Mouse (Mus musculus): Measurements from ENCODE around the gene Cc2d2b. TPM values are rescaled to one million over a fixed set of nuclear protein-coding genes. Genes with fewer than 3 reads are reported as not detected.
A peak's percentile ranks its signal among the peaks of the same experiment; 100 is the strongest.

The Cc2d2b gene
- polyA plus RNA-seq, 1 experiment from 2014 or later: 0.12 TPM

DNA sequence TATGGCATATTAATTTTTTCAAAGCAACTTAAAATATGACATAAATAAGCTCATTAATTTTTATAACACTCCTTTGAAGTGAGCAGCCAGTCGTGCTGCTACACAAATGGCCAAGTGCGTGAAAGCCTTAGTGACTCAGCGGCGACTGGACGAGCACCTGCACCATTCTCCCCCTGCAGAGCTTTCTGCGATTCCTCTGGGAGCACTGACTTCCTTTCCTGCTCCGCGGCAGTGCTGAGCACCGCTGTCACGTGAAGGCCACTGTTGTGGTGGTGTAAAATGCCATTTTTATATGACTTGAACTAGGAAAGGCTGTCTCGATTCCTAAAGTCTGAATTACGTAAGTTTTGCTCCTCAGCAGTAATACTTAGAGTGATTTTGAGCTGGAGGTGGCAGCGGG is 93.0 kb downstream of the Cc2d2b start:
- Histone ChIP-seq H3K4me2 (no peak overlapping the region), H3K36me3 (peaks cover 62% of the 10 kb centered on the region), H3K9me3 (no peaks in the 10 kb centered on the region), H3K4me3 (no peak overlapping the region), H3K27me3 (no peaks in the 10 kb centered on the region), H3K4me1 (no peaks in the 10 kb centered on the region), H3K9ac (no peak overlapping the region), H3K27ac (no peak overlapping the region)
- no peak for ATAC-seq (ENCODE audit: insufficient number of reproducible peaks, low FRiP score, low TSS enrichment, low read depth)
- 63% methylated on average over 13 of the region's 13 CpGs for WGBS

- H3K4me2 ChIP-seq: no peak overlapping the region
- WGBS: 87% methylated on average over 13 of the region's 13 CpGs
- no peaks in the 10 kb centered on the region for H3K4me1 ChIP-seq
- no peaks in the 10 kb centered on the region for H3K9me3 ChIP-seq
- no peak overlapping the region for H3K27ac ChIP-seq
- no peak overlapping the region for H3K4me3 ChIP-seq
- no peak overlapping the region for H3K9ac ChIP-seq
- no peaks in the 10 kb centered on the region for H3K27me3 ChIP-seq
- no peak for ATAC-seq (ENCODE audit: insufficient number of reproducible peaks, low FRiP score, low TSS enrichment, low read depth)
- H3K36me3 ChIP-seq: peaks cover 58% of the 10 kb centered on the region
Observed at GRCm38 (mm10) chr19:40844731-40845130, 96.2 kb downstream of the Cc2d2b start.

- Histone ChIP-seq H3K9me3 (no peaks in the 10 kb centered on the region), H3K4me1 (no peaks in the 10 kb centered on the region), H3K9ac (no peak overlapping the region), H3K4me3 (no peak overlapping the region), H3K27ac (no peak overlapping the region), H3K27me3 (no peaks in the 10 kb centered on the region), H3K36me3 (peaks cover 52% of the 10 kb centered on the region), H3K4me2 (no peak overlapping the region)
- ATAC-seq (ENCODE audit: insufficient number of reproducible peaks, low FRiP score, low TSS enrichment, low read depth): no peak
- WGBS: 86% methylated on average over 12 of the region's 12 CpGs
Observed at GRCm38 (mm10) chr19:40849391-40849790, 100.8 kb downstream of the Cc2d2b start.

GRCm38 (mm10) chr19:40859555-40859954 is 111.0 kb downstream of the Cc2d2b start:
- Histone ChIP-seq H3K9me3 (no peaks in the 10 kb centered on the region), H3K27ac (no peak overlapping the region), H3K36me3 (no peaks in the 10 kb centered on the region), H3K4me3 (no peak overlapping the region), H3K4me2 (no peak overlapping the region), H3K9ac (no peak overlapping the region), H3K27me3 (no peaks in the 10 kb centered on the region), H3K4me1 (no peaks in the 10 kb centered on the region)
- 67% methylated on average over 4 of the region's 4 CpGs for WGBS
- ATAC-seq (ENCODE audit: insufficient number of reproducible peaks, low FRiP score, low TSS enrichment, low read depth): no peak

DNA sequence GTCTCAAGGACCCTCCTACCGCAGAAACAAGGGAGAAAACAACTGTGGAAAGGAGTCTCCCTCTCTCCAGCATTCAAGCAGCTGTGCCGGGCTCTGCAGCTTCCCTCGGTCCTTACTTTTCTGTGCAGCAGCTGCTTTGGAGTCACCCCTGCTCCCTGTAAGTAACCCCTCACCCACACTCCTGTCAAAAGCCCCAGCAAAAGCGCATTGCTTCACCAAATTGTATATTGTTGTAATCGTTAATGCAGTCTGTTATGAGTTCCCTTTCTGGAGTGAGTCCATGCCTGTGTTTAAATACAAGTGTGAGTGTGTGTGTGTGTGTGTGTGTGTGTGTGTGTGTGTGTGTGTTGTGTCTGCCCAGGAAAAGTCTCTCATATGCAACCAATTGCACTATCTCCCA is 119.7 kb downstream of the Cc2d2b start:
- no peaks in the 10 kb centered on the region for H3K36me3 ChIP-seq
- peaks cover 23% of the 10 kb centered on the region; the same call in 1 of the 2 replicates for H3K27me3 ChIP-seq
- H3K9me3 ChIP-seq: no peaks in the 10 kb centered on the region
- 24% methylated on average over 5 of the region's 5 CpGs for WGBS
- no peak for ATAC-seq (ENCODE audit: insufficient number of reproducible peaks, low FRiP score, low TSS enrichment, low read depth)
- no peak overlapping the region for H3K4me2 ChIP-seq
- H3K27ac ChIP-seq: no peak overlapping the region
- H3K4me3 ChIP-seq: no peak overlapping the region
- peaks cover 4% of the 10 kb centered on the region; the same call in 1 of the 2 replicates for H3K4me1 ChIP-seq
- H3K9ac ChIP-seq: no peak overlapping the region

DNA sequence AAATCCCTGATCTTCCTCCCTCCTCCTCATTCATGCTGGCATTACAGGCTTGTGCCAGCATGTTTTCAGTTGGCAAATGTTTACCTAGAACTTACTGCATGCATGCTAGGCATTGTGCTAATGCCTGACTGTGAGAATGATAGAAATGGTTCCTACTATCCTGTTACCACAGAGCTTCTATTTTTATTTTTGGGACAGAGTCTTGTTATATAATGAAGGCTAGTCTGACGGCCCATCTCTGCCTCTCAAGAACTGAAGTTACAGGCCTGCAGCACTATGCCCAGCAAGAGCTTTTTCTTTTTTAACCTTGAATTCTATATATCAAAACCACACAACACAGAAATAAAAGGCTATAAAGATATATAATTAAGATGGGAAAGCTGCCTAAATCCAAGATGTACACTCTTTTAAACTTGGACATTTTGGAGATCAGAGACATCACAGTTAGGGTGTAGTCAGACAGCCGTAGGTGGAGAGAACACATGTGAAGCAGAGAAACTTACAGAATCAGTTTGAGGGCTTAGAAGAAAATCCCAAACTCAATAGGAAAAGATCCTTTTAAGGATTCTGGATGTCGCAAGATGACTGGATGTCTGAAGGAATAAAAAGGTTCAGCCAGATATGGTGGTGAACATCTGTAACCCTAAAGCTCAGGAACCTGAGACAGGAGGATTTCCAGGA is 121.0 kb downstream of the Cc2d2b start:
- no peak for ATAC-seq (ENCODE audit: insufficient number of reproducible peaks, low FRiP score, low TSS enrichment, low read depth)
- 84% methylated on average over 3 of the region's 3 CpGs for WGBS

DNA sequence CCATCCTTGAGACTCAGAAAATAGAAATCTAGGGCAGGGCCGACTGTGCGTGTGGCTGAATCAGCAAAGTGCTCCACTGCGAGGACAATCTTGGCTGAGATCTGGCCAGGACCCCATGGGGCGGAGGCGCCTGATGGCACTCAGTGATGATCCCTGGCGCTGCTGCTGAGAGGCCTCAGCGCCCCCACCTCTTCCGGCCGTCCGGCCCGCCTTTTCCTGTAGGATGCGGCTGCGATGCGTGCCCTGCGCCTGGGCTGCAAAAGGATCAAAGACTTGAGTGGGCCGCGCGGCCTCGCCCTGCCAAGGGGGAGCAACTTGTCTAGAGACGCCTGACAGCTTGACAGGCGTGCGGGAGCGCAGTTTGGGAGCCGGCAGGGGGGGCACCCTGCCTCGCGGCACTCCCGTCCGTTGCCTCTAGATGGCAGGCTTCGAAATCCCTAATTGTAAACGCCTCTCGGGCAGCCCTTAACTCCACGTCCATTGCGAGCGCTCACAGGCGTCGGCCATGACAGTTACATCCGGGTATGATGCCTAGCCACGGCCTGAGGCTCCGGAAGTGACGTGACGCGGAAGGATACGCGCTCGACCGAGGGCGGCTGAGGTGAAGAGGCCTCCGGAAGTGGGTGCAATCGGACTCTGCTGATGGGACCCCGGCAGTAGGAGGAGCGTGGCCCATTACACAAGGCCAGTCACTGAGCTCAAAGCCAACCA is 124.6 kb downstream of the Cc2d2b start:
- H3K27ac ChIP-seq: peak overlapping the region; percentile 82
- H3K9ac ChIP-seq: 0 out of 2 replicates have a peak overlapping the region, but pooled peaks have one; percentile 26
- peak overlapping the region; percentile 56 for H3K4me3 ChIP-seq
- H3K27me3 ChIP-seq: peaks cover 43% of the 10 kb centered on the region
- H3K9me3 ChIP-seq: no peaks in the 10 kb centered on the region
- 3% methylated on average over 51 of the region's 51 CpGs for WGBS
- peak; percentile 95 for ATAC-seq (ENCODE audit: insufficient number of reproducible peaks, low FRiP score, low TSS enrichment, low read depth)
- H3K4me1 ChIP-seq: peaks cover 4% of the 10 kb centered on the region; the same call in 1 of the 2 replicates
- no peaks in the 10 kb centered on the region for H3K36me3 ChIP-seq
- H3K4me2 ChIP-seq: peak overlapping the region; percentile 76

More for the DNA sequence above, 121.0 kb downstream of the Cc2d2b start:
- H3K9me3 ChIP-seq: no peaks in the 10 kb centered on the region
- H3K9ac ChIP-seq: no peak overlapping the region
- no peak overlapping the region for H3K4me2 ChIP-seq
- no peaks in the 10 kb centered on the region for H3K36me3 ChIP-seq
- H3K27me3 ChIP-seq: peaks cover 27% of the 10 kb centered on the region
- H3K4me1 ChIP-seq: peaks cover 4% of the 10 kb centered on the region; the same call in 1 of the 2 replicates
- H3K27ac ChIP-seq: no peak overlapping the region
- H3K4me3 ChIP-seq: no peak overlapping the region

Other genes starting within 250 kb of the Cc2d2b start
- 45.6 and 58.9 TPM in 2 replicates for gene Sorbs1, start 235.0 kb upstream of the Cc2d2b start, polyA plus RNA-seq (2015; fragmentation: Nextera tagmentation; extraction: Ambion mirVana)
- 78.0 and 79.7 TPM in 2 replicates for gene Aldh18a1, start 160.3 kb upstream of the Cc2d2b start, polyA plus RNA-seq (2015; fragmentation: Nextera tagmentation; extraction: Ambion mirVana)
- 12.5 and 13.9 TPM in 2 replicates for gene Tctn3, start 136.5 kb upstream of the Cc2d2b start, polyA plus RNA-seq (2015; fragmentation: Nextera tagmentation; extraction: Ambion mirVana)
- 11.2 and 13.2 TPM in 2 replicates for gene Entpd1, start 136.4 kb upstream of the Cc2d2b start, polyA plus RNA-seq (2015; fragmentation: Nextera tagmentation; extraction: Ambion mirVana)
- gene Ccnj, start 82.5 kb downstream of the Cc2d2b start, polyA plus RNA-seq (2015; fragmentation: Nextera tagmentation; extraction: Ambion mirVana): 7.9 and 10.6 TPM in 2 replicates
- 8.4 and 9.5 TPM in 2 replicates for gene Zfp518a, start 146.0 kb downstream of the Cc2d2b start, polyA plus RNA-seq (2015; fragmentation: Nextera tagmentation; extraction: Ambion mirVana)
- 5.4 and 5.7 TPM in 2 replicates for gene Blnk, start 245.8 kb downstream of the Cc2d2b start, polyA plus RNA-seq (2015; fragmentation: Nextera tagmentation; extraction: Ambion mirVana)

Measured in limb, embryonic 15.5 days (tissue).